Mouse (Mus musculus) ovary, postnatal 36 days (tissue): ENCODE results near the gene Dolpp1.
A peak's percentile ranks its signal among the peaks of the same experiment; 100 is the strongest.

Experiments used
- DNase-seq: peaks from one replicate; pipeline ENCODE4 v3.0.0; 2022; ENCODE audit warnings: low spot score, mixed read lengths

The Dolpp1 gene

DNA sequence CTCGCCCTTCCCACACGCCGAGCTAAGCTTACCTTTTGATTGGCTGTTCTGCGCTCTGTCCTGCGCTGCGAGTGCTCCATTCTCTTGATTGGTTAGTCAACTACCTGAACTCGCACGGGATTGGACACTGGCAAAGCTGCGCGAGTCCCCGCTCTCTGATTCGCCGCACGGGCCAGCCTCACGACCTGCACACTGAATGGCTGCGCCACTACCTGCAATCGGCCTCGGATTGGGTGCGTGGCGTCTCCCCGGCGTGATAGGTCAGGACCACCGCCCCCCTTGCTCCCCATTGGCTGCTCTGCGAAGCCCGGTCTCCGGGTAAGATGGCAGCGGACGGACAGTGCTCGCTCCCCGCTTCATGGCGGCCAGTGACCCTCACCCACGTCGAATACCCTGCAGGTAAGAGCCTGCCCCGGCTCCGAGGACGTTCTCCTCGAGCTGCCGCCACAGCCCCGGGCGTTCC, at the start of gene Dolpp1:
Gene Dolpp1 (plus strand): TSS at position 141 of the 463 bp plus-strand sequence.
- DNase-seq, result peak; percentile 92

DNA sequence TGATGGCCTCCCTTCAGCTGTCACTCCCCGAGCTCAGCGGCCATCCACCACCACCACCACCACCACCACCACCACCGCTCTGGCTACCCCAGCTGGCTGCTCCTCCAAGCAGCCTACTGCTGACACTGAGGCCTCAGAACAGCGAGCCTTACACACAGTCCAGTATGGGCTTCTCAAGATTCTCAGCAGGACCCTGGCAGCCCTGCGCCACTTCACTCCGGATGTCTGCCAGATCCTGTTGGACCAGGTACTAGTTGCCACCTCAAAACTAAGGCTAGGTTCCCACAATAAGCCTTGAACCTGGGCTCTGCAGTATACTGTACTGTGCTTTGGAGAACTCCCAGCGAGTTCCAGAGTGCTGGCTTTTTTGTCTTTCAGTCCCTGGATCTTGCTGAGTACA, 49.5 kb upstream of the Dolpp1 start:
- no peak for DNase-seq

DNA sequence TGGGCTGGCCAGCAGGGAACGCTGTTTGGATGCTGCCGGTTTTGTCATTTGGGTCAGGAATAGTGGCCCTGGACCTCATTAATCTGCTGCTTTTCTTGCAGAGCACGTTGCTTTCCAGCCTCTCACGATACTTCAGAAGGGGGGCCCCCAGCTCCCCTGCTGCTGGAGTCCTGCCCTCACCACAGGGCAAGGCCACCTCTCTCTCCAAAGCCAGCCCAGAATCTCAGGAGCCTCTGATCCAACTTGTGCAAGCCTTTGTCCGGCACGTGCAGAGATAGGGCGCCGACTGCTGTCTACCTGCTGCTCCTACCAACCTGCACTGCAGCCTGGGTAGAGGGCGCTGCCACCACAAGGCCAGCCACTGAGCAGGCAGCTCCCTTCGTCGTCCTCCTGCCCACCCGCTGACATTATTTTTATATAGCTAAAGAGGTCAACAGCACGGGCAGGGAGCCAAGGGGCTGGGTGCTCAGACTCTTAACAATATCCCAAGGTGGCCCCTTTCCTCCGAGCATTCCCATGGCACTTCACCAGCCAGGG, 48.4 kb upstream of the Dolpp1 start:
- DNase-seq, result peak; percentile 51

DNA sequence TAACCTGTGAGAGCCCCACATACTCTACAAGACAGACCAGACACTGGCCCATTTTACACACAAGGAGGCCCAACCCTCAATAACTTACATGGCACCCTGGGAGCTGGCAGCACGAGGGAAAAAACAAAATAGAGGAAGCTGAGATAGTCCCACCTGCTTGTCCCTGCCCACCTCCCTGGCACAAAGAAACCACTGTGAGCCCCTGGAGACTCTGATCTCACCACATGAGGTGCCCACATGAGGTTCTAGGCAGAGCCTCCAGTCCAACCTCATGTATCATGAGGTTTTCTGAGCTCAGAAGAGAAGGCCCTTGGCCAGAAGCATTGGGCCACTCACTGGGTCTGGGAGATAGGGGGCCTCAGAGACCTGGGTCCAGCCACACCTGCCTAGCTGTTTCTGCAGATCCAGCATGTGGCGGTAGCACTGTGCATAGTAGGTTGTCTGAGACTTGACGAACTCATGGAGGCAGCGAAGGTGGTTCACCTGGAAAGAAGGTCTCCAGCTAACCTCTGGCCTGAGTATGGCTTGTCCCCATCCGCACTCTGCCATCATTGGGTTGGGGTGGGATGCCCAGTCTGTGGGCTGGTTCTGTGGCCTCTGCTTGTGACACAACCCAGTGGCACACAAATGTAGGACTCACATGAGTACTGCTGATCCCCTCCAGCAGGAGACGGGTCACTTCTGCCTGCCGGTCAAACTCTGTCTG, 45.9 kb upstream of the Dolpp1 start:
- DNase-seq, result no peak

DNA sequence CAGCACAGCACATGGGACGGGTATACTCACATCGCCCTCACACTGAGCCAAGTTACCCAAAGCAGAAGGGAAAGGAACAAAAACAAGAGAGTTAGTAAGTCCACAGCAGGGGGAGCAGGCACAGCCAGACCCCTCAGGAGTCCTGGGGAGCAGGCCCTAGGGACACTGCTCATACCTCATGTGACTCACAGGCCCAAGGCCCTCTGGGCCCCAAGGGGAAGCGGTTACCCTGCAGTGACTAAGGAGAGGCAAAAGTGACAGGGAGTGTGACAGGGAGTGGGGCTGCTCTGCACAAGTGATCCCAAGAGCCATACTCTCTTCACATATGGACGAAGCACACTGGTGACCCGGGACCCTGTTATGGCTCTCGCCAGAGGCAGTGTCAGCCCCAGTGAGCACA, 42.9 kb upstream of the Dolpp1 start:
- DNase-seq, result no peak

DNA sequence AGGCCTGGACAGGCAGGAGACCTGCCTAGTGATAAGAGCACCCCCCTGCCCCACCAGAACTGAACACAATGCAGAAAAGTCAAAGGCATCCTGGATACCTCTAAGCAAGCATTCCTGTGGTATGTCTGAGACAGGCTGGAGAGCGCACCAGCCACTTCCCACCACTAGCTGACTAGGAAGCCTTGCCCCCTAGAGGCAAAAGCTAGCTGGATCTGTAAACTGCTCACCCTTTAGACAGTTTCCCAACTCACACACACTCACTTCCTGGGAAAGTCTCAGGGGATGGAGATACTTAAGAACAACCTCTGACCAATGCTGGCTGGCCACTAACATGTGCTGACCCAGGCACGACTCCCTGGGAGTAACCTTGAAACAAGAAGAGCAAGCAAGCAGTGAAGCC, 40.9 kb upstream of the Dolpp1 start:
- no peak for DNase-seq

DNA sequence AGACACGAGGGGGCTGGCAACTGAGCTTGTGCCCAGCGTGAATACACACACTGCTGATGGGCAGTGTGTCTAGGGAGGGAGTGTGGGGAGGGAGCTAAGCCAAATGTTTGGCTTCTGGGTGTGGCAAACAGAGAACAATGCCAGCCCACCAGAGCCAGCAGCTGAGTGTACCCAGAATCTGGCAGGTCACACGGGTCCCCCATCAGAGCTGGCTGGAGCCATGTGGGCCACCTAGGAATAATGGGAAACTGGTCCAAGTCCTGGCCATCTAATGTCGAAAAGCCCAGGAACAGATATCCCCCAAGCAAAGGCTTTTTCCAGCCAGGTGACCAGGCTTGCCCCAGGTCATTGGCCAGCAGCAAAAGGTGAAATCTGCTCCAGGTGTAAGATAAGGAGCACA, 36.2 kb upstream of the Dolpp1 start:
- no peak for DNase-seq

DNA sequence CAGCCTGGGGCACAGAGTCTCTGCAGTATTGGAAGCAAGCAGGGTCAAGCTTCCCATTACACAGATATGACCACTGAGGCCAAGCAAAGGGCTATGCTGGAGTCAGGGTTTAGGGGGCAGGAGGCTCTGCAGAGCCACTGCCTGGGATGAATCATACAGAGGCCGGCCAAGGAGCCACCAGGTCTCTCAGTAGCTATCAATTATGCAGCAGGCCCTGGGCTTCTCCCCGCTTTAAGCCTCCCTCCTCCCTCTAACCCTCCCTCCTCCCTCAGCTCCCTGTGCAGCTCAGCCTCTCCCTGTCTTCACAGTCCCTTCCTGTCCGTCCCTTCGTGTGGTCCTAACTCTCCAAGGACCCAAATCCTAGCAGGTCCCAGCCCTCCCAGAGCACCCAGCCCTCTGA, 35.8 kb upstream of the Dolpp1 start:
- no peak for DNase-seq

DNA sequence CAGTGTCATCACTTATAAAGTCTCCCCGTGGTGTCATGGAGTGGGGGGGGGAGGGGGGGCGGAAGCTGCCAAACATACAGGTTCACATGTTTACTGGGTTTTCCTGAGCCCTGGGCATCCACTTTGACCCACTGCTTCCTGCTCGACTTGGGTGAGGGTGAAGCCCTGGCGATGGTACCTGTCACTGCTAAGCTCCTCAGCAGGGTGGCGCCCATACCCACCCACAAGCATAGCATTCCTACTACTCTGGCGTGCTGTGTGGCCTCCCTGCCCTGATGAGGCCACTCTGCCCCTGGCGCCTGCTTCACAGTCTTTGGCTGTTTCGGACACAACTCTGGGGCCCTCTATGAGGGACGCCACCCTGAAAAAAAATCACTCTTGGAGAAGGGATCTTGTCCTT, 35.1 kb upstream of the Dolpp1 start:
- DNase-seq, result no peak

DNA sequence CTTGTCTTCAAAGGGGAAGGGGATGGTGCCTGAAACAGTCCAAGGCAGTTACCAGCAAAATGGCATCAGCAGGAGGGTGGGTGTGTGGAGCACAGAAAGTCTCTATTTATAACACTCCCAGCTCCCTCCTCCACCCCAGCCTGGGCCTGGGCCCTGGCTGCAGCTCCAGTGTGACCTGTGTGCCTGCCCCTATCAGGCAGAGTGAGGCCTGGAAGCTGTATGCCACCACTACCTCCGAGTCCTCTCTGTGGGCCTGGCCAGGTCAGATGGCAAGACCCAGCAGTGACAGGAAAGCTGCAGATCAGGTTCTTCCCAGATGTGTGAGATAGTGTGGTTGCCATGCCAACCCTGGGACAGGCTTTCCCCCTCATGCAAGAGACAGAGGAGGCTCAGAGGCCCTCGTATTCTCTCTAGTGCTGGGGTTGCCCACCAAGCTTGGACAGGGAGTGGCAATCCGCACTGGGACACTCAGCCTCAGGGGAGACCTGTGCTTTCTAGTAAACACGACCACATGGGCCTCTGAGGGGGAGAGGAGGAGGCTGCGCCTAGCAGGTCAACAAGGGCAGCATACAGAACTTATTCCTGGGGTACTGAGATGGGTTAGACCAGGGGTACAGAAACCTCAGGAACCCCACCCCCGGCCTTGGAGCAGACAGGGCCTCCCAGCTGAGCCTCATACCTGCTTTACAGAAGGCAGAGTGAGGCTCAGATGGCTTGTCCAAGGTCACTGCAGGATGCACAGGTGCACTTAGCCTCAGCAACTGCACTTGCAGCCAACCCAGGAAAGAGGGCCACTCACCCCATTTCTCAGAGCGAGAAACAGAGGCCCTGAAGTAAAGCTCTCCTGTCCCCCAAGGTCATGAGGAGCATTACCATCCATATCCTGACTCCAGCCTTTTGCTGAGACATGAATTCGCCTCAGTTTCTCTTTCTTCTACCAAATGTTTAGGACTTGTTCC, 34.2 kb upstream of the Dolpp1 start:
- DNase-seq, result no peak

DNA sequence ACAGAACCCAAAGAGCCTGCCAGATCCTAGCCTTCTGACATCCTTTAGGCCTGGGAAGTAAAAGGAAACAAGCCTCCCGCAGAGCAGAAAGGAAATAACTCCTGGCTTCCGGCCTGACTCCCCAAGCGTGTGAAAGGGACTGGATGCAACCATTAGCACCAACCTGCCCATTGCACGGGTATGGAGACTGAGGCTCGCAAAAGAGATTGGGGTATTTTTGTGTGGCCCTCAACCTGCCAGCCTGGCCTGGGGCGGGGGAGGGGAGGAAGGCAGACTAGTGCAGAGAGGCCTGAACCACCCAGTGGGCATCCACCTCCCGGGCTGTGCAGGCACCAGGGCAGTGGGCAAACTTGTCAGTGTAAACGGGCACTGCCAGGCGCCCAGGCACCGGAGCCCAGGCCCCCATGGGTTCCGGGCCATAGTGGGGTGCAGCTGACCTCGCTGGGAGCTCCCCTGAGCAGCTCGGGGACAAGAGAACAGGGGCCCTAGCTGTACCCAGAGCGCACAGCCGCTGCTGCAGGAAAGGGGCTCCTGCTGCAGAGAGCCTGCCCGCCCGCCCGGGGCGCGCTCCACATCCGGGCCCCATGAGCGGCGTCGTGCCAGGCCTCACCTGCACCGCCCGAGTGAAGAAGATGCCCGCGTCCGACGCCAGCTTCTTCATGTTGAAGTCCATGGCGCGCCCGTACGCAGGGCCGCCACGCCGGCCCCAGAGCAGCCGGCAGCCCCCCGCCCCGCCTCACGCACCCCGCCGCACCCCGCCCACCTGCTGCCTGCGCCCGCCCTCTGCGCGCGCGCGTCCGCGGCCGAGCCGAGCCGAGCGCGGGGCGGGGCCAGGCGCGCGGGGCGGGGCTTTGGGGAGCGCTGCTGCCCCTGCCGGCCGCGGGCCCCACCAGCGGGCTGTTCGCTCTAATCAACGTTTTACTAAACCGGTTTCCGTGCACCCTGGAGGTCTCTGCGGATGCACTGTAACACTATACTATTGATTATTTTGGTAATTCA, 33.2 kb upstream of the Dolpp1 start, which contains the start of gene Sh3glb2:
Gene Sh3glb2 (minus strand): TSS at position 805 of the 999 bp plus-strand sequence.
- peak; percentile 89 for DNase-seq

DNA sequence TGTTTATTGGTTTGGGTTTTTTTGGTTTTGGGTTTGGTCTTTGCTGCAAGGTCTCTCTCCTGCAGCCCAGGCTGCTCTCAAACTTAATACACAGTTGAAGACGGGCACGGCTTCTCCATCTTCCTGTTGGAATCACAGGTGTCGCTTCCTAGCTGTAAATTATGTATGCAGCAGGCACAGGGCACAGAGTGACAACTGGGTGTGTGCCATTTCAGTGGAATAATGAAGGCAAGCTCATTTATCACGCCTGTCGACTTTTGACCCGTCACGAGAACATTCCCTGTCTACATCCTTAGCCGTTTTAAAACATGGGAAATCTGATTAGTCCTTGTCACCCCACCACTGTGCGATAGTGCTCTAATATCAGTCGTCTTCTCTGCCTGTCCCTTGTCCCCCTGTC, 31.4 kb upstream of the Dolpp1 start:
- DNase-seq, result no peak

DNA sequence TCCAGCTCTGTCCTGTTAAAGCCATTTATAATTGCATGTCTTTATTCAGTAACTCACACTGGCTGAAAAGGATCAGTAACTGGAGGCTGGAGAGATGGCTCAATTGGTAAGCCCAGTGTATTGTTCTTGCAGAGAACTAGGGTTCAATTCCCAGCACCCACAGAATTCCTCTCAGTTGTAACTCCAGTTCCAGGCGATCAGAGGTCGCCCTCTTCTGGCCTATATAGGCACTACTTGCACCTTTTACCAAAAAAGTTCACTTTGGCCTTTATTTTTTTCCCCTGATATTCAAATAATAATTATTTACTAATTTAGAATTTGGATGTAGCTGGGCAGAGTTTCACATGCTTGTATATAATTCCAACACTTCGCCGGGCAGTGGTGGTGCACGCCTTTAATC, 29.2 kb upstream of the Dolpp1 start:
- no peak for DNase-seq

DNA sequence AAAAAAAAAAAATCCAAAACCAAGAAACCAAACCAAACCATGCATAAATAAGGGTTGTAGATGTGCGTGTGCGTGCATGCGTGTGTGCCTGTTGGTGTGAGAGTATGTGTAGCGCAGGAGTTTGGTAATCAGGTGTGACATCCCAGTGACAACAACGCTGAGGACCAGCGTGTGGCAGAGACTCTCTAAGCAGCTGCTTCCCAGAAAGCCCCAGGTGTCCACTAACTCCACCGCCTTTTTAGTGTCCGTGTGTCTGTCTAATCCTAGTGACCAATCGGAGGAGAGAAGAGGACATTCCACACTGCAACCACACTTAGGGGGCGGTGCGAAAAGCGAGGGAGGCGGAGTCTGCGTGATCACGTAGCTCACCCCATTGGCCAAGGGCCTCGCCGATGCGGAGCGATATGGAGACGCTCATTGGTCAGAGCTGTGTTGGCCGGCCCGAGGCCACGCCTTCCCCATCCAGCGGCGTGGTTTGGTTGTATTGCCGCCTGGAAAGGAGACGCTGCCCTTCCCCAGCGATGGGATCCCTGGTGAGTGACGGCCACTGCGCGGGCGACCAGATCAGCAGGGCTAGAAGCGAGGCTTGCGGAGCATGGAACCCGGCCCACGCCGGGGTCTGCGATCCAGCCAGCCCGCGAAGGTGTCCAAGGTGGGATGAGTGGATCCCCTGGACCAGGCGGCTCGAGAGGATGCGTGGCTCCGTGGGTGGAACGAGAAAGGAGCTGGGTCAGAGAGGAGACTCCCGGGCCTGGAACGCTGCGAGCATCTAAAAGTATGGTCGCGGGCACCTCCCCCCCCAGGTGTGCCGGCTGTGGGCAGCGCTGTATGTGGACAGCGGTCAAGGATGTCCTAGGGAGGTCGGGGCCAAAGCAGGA, 28.0 kb upstream of the Dolpp1 start, which contains the start of gene Miga2:
Gene Miga2 (plus strand): TSS at position 461 of the 878 bp plus-strand sequence.
- peak; percentile 98 for DNase-seq

DNA sequence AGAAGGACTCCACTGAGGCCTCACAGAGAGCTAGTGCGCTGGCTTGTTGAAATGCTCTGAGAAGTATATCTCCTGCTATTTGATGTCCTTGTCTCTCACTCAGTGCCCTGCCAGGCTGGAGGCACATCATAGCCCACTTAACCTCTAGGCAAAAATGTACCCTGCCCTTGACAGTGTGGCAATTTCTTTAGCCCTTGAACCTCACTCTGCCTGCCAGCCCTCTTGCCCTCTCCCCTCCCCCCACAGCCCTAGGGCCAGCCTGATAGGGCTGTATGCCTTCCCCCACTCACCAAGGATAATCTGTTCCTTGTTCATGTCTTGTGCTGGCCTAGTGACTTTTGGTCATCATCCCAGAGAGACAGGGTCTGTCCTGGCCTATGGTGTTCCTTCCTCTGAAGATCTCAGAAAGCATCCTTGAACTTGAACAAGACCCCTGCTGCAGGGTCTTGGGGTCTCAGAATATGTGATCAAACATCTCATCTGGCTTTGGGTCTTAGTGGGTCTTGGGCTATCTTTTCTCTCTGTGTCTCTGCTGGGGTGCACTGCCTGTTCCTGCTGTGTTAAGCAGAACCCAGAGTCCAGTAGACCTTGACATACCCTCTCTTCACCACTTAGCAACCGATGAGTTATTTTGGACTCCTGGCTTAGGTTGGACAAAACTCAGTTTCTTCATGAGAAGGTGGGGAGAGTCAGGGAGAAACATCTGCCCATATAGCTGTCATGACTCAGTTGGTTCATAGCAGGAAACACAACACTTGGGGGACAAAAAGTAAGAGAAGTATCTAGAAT, 26.6 kb upstream of the Dolpp1 start:
- no peak for DNase-seq

DNA sequence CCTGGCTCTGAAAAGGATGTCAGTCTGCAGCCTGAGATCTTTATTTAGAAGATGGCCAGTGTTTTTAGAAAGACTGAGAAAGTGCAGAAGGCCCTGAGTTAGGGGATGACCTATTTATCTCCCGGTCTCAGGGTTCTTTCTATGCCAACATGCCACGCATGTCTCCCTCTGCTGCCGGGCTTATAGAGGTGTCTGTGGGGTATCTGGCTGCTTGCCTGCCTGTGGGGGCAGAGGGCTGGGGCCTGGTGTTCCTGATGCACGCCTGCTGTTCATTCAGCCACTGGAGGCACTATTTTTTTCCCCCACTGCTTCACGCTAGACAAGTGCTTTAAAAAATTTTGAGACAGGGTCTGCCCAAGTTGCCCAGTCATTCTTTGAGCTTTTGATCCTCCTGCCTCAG, 25.9 kb upstream of the Dolpp1 start:
- no peak for DNase-seq

DNA sequence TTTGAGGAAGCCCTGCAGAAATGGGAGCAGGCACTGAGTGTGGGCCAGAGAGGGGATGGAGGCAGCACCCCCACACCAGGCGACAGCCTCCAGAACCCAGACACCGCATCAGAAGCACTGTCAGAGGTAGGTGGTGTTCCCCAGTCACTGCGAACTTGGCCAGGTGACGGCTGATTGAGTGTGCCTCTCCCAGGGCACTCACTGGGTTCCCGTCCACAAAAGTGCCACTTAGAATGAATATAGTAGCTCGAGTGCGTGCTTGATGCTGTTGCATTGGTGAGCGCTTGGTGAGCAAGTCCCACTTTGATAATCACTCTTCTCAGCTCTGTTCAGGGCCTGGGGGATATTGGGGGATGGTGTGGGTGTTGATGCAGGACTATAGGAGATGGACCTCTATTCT, 20.5 kb upstream of the Dolpp1 start:
- no peak for DNase-seq

DNA sequence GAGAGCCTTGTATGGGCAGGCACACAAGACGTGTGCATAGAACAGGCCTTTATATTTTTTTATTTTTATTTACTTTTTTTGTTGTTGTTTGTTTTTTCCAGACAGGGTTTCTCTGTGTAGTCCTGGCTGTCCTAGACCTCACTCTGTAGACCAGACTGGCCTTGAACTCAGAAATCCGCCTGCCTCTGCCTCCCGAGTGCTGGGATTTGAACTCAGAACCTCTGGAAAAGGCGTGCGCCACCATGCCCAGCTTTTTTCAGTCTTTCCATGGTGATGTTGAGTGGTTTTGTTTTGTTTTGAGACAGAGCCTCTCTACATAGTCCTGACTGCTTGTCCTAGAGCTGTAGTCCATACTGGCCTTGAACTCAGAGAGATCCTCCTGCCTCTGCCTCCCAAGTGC, 19.3 kb upstream of the Dolpp1 start:
- no peak for DNase-seq

DNA sequence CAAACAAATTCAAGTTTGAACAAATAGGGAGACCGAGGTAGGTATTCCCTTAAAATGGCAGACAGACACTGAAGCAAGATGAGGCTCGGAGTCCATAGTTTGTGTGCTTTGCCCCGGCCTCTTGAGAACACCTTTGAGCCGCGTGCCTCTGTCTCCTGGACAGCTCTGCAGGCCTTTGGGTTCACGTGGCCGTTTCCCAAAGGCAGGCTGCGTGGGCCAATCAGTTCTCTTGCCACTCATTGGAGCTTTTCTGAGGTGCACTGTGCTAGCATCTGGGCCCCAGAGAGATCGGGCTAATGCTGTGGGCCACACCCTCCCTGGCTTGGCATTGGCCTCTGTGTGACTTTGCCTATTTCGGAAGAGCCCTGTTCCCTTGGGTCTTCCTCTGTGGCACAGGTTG, 16.2 kb upstream of the Dolpp1 start:
- DNase-seq, result no peak

DNA sequence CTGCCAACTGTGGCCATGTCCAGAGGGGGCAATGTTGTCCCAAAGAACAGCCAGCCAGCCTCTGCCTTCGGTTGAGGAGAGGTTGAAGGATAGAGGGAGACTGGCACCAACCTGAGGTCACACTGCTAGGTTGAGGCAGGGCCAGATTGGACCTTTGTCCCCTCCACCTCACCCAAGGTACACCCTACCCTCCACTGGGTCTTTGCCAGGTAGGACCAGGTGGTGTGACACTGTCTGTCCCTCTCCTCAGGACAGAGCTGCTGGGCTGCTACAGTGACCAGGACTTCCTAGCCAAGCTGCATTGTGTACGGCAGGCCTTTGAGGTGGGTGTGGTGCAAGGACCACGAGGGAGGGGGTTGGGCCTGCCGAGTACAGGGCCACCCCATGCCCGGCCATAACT, 14.3 kb upstream of the Dolpp1 start:
- DNase-seq, result no peak
